Comparison of ENCODE assay signal across 17 mouse cellular contexts in the genomic region with DNA sequence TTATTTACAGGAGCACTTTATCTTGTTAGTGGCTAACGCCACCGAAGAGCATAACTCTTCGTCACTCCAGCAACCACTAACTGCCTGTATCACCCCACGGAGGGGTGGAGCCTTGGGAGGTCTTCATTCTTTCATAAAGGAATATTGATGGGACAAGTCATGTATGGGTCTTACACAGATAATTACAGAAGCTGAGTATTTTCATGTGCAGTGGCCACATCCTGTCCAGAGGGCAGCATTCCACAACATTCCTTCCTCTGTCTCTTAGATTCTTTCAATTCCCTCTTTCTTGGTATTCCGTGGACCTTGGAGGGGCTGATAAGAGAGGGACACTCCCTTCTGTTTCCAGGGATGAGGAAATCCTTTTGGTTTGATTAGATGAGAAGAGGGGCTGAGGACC. TPM values are rescaled to one million over a fixed set of nuclear protein-coding genes. Genes with fewer than 3 reads are reported as not detected.
DNase-seq lines count a peak whose midpoint lies in the region; ATAC-seq and TF ChIP-seq lines count a peak whose summit lies in the region.
"Had no signal": no experiment of that assay in that cellular context is flagged by ENCODE, and none has a peak within 500 bp of the region (broad histone marks: within the 10 kb centered on the region; RNA-seq: fewer than 3 reads in every experiment).

No protein-coding gene starts in this region.

- no peaks in the 10 kb centered on the region; the same call in 1 of the 2 replicates for H3K27me3 ChIP-seq in kidney, postnatal 0 days (ENCODE audit: insufficient read depth, low read length)
- H3K27me3 ChIP-seq in lung, postnatal 0 days (replicated peaks; ENCODE audit: insufficient read depth, low read length) = no peaks in the 10 kb centered on the region
- H3K27me3 ChIP-seq in intestine, postnatal 0 days (replicated peaks; ENCODE audit: control insufficient read depth, insufficient read depth, low read length) = no peaks in the 10 kb centered on the region
- H3K27me3 ChIP-seq: embryonic facial prominence, embryonic 15.5 days; hindbrain, embryonic 12.5 days had no signal

- ATAC-seq in kidney, postnatal 0 days (replicated peaks; ENCODE audit: low FRiP score, low read depth) = no peak
- ATAC-seq in lung, postnatal 0 days = 0 out of 2 replicates have a peak, but pooled peaks have one; percentile 3
- ATAC-seq in intestine, postnatal 0 days = no peak
- no peak for ATAC-seq in granulocyte monocyte progenitor cell, adult 5-6 weeks (replicated peaks; ENCODE audit: poor library complexity, severe bottlenecking)
- ATAC-seq: forebrain, embryonic 14.5 days had no signal

- TF ChIP-seq CTCF in kidney, postnatal 0 days (IDR thresholded peaks at IDR 0.05; ENCODE audit: low read depth) = peak; percentile 9; the same call in 1 of the 2 replicates
- peak; percentile 11; the same call in 1 of the 2 replicates for TF ChIP-seq CTCF in lung, postnatal 0 days (IDR thresholded peaks at IDR 0.05)
- peak; percentile 7; the same call in 1 of the 2 replicates for TF ChIP-seq CTCF in intestine, postnatal 0 days (IDR thresholded peaks at IDR 0.05; ENCODE audit: low read depth)

- H3K9ac ChIP-seq in kidney, postnatal 0 days (ENCODE audit: low read depth, low read length) = no peak overlapping the region
- H3K9ac ChIP-seq in lung, postnatal 0 days (replicated peaks; ENCODE audit: low read depth) = no peak overlapping the region
- H3K9ac ChIP-seq in intestine, postnatal 0 days (ENCODE audit: low read depth, low read length) = no peak overlapping the region
- H3K9ac ChIP-seq: embryonic facial prominence, embryonic 15.5 days; hindbrain, embryonic 12.5 days had no signal

- H3K4me3 ChIP-seq in kidney, postnatal 0 days (replicated peaks; ENCODE audit: low read depth, low read length) = no peak overlapping the region
- H3K4me3 ChIP-seq in lung, postnatal 0 days (ENCODE audit: low read depth, low read length) = no peak overlapping the region
- no peak overlapping the region for H3K4me3 ChIP-seq in intestine, postnatal 0 days (ENCODE audit: low read depth, low read length)
- H3K4me3 ChIP-seq: embryonic facial prominence, embryonic 15.5 days; erythroblast, embryonic 14.5 days; forebrain, embryonic 10.5 days; heart, embryonic 10.5 days; hindbrain, embryonic 12.5 days had no signal

- no peaks in the 10 kb centered on the region for H3K4me1 ChIP-seq in kidney, postnatal 0 days (replicated peaks; ENCODE audit: insufficient read depth, low read length)
- no peaks in the 10 kb centered on the region; the same call in 1 of the 2 replicates for H3K4me1 ChIP-seq in lung, postnatal 0 days (ENCODE audit: insufficient read depth, low read depth, low read length)
- no peaks in the 10 kb centered on the region for H3K4me1 ChIP-seq in intestine, postnatal 0 days (replicated peaks; ENCODE audit: control insufficient read depth, insufficient read depth, low read length)
- H3K4me1 ChIP-seq: embryonic facial prominence, embryonic 15.5 days; hindbrain, embryonic 12.5 days had no signal

- TF ChIP-seq EP300 in lung, postnatal 0 days (IDR thresholded peaks at IDR 0.05) = peak; percentile 29; the same call in 1 of the 2 replicates

- 58% methylated on average over 5 of the region's 5 CpGs for WGBS in kidney, postnatal 0 days
- WGBS in lung, postnatal 0 days = 41% methylated on average over 5 of the region's 5 CpGs
- WGBS in intestine, postnatal 0 days = 49% methylated on average over 5 of the region's 5 CpGs

- H3K36me3 ChIP-seq in kidney, postnatal 0 days (ENCODE audit: insufficient read depth, low read length) = no peaks in the 10 kb centered on the region
- H3K36me3 ChIP-seq in lung, postnatal 0 days (ENCODE audit: insufficient read depth, low read length) = no peaks in the 10 kb centered on the region
- H3K36me3 ChIP-seq in intestine, postnatal 0 days (ENCODE audit: control insufficient read depth, insufficient read depth) = no peaks in the 10 kb centered on the region
- H3K36me3 ChIP-seq: embryonic facial prominence, embryonic 15.5 days; forebrain, embryonic 10.5 days; heart, embryonic 10.5 days; hindbrain, embryonic 12.5 days had no signal

- DNase-seq in kidney, postnatal 0 days (ENCODE audit: low spot score) = peak; percentile 62
- no peak for DNase-seq in kidney, postnatal 36 days
- no peak for DNase-seq in lung, postnatal 0 days (ENCODE audit: low spot score)
- no peak for DNase-seq in lung, adult 18-20 months
- DNase-seq in Muller cell, postnatal 12 days (ENCODE audit: inconsistent ontology term) = peak; percentile 75
- DNase-seq in cerebellum, postnatal 4 days (ENCODE audit: low spot score in 2 of 2) = no peak
- DNase-seq: embryo, embryonic 11 days had no signal

- no peak overlapping the region for H3K4me2 ChIP-seq in kidney, postnatal 0 days (ENCODE audit: low read length)
- no peak overlapping the region for H3K4me2 ChIP-seq in lung, postnatal 0 days (replicated peaks; ENCODE audit: low read depth, low read length)
- H3K4me2 ChIP-seq in intestine, postnatal 0 days (replicated peaks; ENCODE audit: low read depth) = no peak overlapping the region
- H3K4me2 ChIP-seq: embryonic facial prominence, embryonic 15.5 days; hindbrain, embryonic 12.5 days had no signal

- no peaks in the 10 kb centered on the region for H3K9me3 ChIP-seq in kidney, postnatal 0 days (replicated peaks; ENCODE audit: low read length)
- no peaks in the 10 kb centered on the region for H3K9me3 ChIP-seq in lung, postnatal 0 days (ENCODE audit: low read length)
- H3K9me3 ChIP-seq in intestine, postnatal 0 days (ENCODE audit: control insufficient read depth) = no peaks in the 10 kb centered on the region
- H3K9me3 ChIP-seq: embryonic facial prominence, embryonic 15.5 days; forebrain, embryonic 10.5 days; heart, embryonic 10.5 days; hindbrain, embryonic 12.5 days had no signal

- no peak overlapping the region for H3K27ac ChIP-seq in kidney, postnatal 0 days
- H3K27ac ChIP-seq in lung, postnatal 0 days (ENCODE audit: low read length) = no peak overlapping the region
- H3K27ac ChIP-seq in intestine, postnatal 0 days (ENCODE audit: low read depth, low read length) = no peak overlapping the region
- H3K27ac ChIP-seq: embryonic facial prominence, embryonic 15.5 days; forebrain, embryonic 10.5 days; heart, embryonic 10.5 days; hindbrain, embryonic 12.5 days had no signal

RNA-seq across cellular contexts. Expression of a gene that starts 28.7 kb away (rescaled TPM):
- 1.6 and 1.9 TPM in 2 replicates for polyA plus RNA-seq in kidney, postnatal 0 days (2015; fragmentation: Nextera tagmentation; extraction: Ambion mirVana)
- 6.5 and 9.0 TPM in 2 replicates for polyA plus RNA-seq in lung, postnatal 0 days (2015; fragmentation: Nextera tagmentation; extraction: Ambion mirVana)
- polyA plus RNA-seq in intestine, postnatal 0 days (2015; fragmentation: Nextera tagmentation; extraction: Ambion mirVana) = 0.16 and 0.27 TPM in 2 replicates
- total RNA-seq in granulocyte monocyte progenitor cell, adult 5-6 weeks (2014; fragmentation: Nextera tagmentation) = not detected in 2 replicates
- total RNA-seq in granulocyte monocyte progenitor cell, adult 5-6 weeks (2017) = not detected in 2 replicates
- total RNA-seq: CH12.LX; common myeloid progenitor, adult 5-6 weeks had no signal
- polyA plus RNA-seq: erythroblast, embryonic 14.5 days had no signal

Comparison
In these comparisons a context has a peak if more than half of its experiments do, and no peak if none do; other contexts are left out.
1. DNase-seq: peak in kidney, postnatal 0 days (single experiment) and Muller cell, postnatal 12 days (single experiment); none in kidney, postnatal 36 days (0 of 2), lung, postnatal 0 days (single experiment), lung, adult 18-20 months (0 of 2) and cerebellum, postnatal 4 days (0 of 2).
2. Peak in every context shown above with its lines, with median percentiles within 50 percentile points of each other: CTCF ChIP-seq.